Mouse (Mus musculus): ENCODE results near the gene Ccdc173.

Gene Ccdc173

GRCm38 (mm10) chr2:69790285-69790684 lies 910 bp upstream of the Ccdc173 start:
- intact Hi-C loops (cut with DNase I): no loop called here

- intact Hi-C loops (cut with DNase I): no loop called here
These were observed 401 bp downstream of the Ccdc173 start for GRCm38 (mm10) chr2:69788974-69789373.

- intact Hi-C loops (cut with DNase I): loop anchor here (5.0 kb wide), 1 partner anchor 142 kb away; no protein-coding TSS in a partner anchor
These were observed 10.6 kb downstream of the Ccdc173 start for GRCm38 (mm10) chr2:69778836-69779177.

GRCm38 (mm10) chr2:69777985-69778835 lies 11.2 kb downstream of the Ccdc173 start:
- intact Hi-C loops (cut with DNase I): loop anchor here (5.0 kb wide), 1 partner anchor 141 kb away; no protein-coding TSS in a partner anchor

- intact Hi-C loops (cut with DNase I): no loop called here
These were observed 16.0 kb downstream of the Ccdc173 start for GRCm38 (mm10) chr2:69773331-69773730.

GRCm38 (mm10) chr2:69764716-69765115 lies 24.7 kb downstream of the Ccdc173 start:
- intact Hi-C loops (cut with DNase I): no loop called here

GRCm38 (mm10) chr2:69763340-69763739 lies 26.0 kb downstream of the Ccdc173 start:
- intact Hi-C loops (cut with DNase I): no loop called here

- intact Hi-C loops (cut with DNase I): no loop called here
These were observed 28.4 kb downstream of the Ccdc173 start for GRCm38 (mm10) chr2:69760980-69761379.

- intact Hi-C loops (cut with DNase I): no loop called here
These were observed 44.3 kb downstream of the Ccdc173 start for GRCm38 (mm10) chr2:69745091-69745490.

GRCm38 (mm10) chr2:69723519-69723825 lies 65.9 kb downstream of the Ccdc173 start:
- intact Hi-C loops (cut with DNase I): no loop called here

- intact Hi-C loops (cut with DNase I): no loop called here
These were observed 66.5 kb downstream of the Ccdc173 start for GRCm38 (mm10) chr2:69722650-69723518.

GRCm38 (mm10) chr2:69722273-69722649 lies 67.1 kb downstream of the Ccdc173 start, which contains the start of gene Ppig:
TSS of gene Ppig (plus strand) at chr2:69722545.
- intact Hi-C loops (cut with DNase I): no loop called here

- intact Hi-C loops (cut with DNase I): no loop called here
These were observed 70.3 kb downstream of the Ccdc173 start for GRCm38 (mm10) chr2:69719121-69719520.

- intact Hi-C loops (cut with DNase I): no loop called here
These were observed 72.9 kb downstream of the Ccdc173 start for GRCm38 (mm10) chr2:69716483-69716882.

- intact Hi-C loops (cut with DNase I): no loop called here
These were observed 75.2 kb downstream of the Ccdc173 start for GRCm38 (mm10) chr2:69714126-69714525.

- intact Hi-C loops (cut with DNase I): no loop called here
These were observed 75.8 kb downstream of the Ccdc173 start for GRCm38 (mm10) chr2:69713626-69714014.

- intact Hi-C loops (cut with DNase I): no loop called here
These were observed 76.3 kb downstream of the Ccdc173 start, which contains the start of gene Fastkd1 for GRCm38 (mm10) chr2:69712981-69713625. TSS of gene Fastkd1 (minus strand) at chr2:69713516.

GRCm38 (mm10) chr2:69712171-69712570 lies 77.2 kb downstream of the Ccdc173 start:
- intact Hi-C loops (cut with DNase I): no loop called here

Measured in adrenal gland (tissue).